Mouse (Mus musculus) heart, embryonic 13.5 days (tissue): ENCODE measurements around the gene Arcn1. TPM values are rescaled to one million over a fixed set of nuclear protein-coding genes. Genes with fewer than 3 reads are reported as not detected.

ENCODE experiments used
- ATAC-seq: fragments of 200-750 bp; cut with Nextera tagmentation; 2 replicates; pipeline ENCODE4 v1.8.0; 2017; ENCODE audit warnings: moderate TSS enrichment; ENCODE audit not compliant: insufficient number of reproducible peaks, low FRiP score, low TSS enrichment; ENCODE audit errors: extremely low read depth
- H3K27ac ChIP-seq: fragments of 300-500 bp; sonication (generic); replicated peaks from 2 replicates; pipeline ENCODE4 v1.5.1; 2015; ENCODE audit warnings: moderate library complexity, mild to moderate bottlenecking, inconsistent platforms
- H3K27me3 ChIP-seq: fragments of 300-500 bp; sonication (generic); replicated peaks from 2 replicates; pipeline ENCODE4 v1.6.1; 2015; ENCODE audit warnings: mild to moderate bottlenecking, inconsistent platforms
- H3K36me3 ChIP-seq: fragments of 300-500 bp; sonication (generic); 2 replicates; pipeline ENCODE4 v1.6.1; 2015; ENCODE audit warnings: mild to moderate bottlenecking, inconsistent platforms
- H3K4me1 ChIP-seq: fragments of 300-500 bp; sonication (generic); 2 replicates; pipeline ENCODE4 v1.6.1; 2015; ENCODE audit warnings: inconsistent platforms
- H3K4me2 ChIP-seq: fragments of 300-500 bp; sonication (generic); 2 replicates; pipeline ENCODE4 v1.6.1; 2015; ENCODE audit warnings: inconsistent platforms, mild to moderate bottlenecking, moderate library complexity
- H3K4me3 ChIP-seq: fragments of 300-500 bp; sonication (generic); 2 replicates; pipeline ENCODE4 v1.5.1; 2015; ENCODE audit warnings: moderate library complexity, mild to moderate bottlenecking, inconsistent platforms
- H3K9ac ChIP-seq: fragments of 300-500 bp; sonication (generic); 2 replicates; pipeline ENCODE4 v1.6.1; 2015; ENCODE audit warnings: inconsistent platforms, mild to moderate bottlenecking, moderate library complexity
- H3K9me3 ChIP-seq: fragments of 300-500 bp; sonication (generic); 2 replicates; pipeline ENCODE4 v1.6.1; 2016; ENCODE audit warnings: inconsistent platforms
- WGBS: fragments of 180-500 bp; shearing (Covaris S2); methylation state at CpG from one replicate; pipeline ENCODE4 v1.1.7; 2015; ENCODE audit warnings: mixed read lengths; 5-methylcytosine and 5-hydroxymethylcytosine counted together
- polyA plus RNA-seq: library from polyadenylated mRNA; unstranded; fragments of >200 nt; fragmentation: Nextera tagmentation; extraction: Ambion mirVana; gene quantifications from 2 replicates; pipeline ENCODE4 v1.2.1, GENCODE M21; 2015

Gene Arcn1
- polyA plus RNA-seq, 1 experiment from 2014 or later = 114 TPM

DNA sequence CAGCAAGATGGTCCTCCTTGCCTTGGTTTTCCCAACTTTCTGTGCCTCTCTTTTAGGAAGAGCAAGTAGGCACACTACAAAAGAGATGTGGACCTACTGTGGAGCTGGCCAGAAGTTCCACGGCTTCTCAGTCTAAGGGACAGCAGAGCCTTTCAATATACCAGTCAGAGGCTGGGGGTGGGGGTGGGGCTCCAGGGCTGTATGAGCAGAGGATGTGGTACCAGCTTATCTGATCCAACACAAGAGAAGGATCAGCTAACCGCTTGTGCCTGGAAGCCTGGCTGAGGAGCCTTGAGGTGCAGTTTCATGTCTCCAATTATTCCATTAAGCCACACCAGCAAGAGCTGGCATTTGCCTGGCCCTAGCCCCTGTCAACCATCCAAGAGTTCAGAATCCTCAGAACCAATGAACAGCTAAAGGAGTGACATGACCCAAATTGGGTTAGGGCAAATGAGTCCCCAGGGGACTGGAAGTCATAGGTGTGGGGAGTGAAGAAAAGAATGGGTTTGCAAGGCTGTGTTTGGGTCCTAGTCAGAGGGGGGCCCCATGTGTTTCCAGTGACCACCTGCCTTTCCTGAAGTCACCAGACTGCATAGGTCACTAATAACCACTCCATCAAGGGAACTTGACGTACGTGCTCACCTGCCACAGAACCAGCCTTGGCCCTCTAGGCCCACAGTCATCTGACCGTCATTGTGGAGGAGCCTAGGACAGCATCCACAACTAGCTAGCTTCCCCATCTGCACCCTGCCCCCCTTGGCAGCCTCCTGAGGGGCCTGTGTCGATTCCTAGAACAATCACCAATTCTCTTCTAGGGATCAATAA, 50.4 kb downstream of the Arcn1 start:
- Histone ChIP-seq H3K36me3 (peaks cover 59% of the 10 kb centered on the region), H3K4me3 (no peak overlapping the region), H3K9ac (no peak overlapping the region), H3K4me2 (no peak overlapping the region), H3K27me3 (no peaks in the 10 kb centered on the region), H3K9me3 (no peaks in the 10 kb centered on the region), H3K27ac (no peak overlapping the region), H3K4me1 (peaks cover 27% of the 10 kb centered on the region)
- WGBS = 72% methylated on average over 6 of the region's 6 CpGs
- no peak for ATAC-seq

DNA sequence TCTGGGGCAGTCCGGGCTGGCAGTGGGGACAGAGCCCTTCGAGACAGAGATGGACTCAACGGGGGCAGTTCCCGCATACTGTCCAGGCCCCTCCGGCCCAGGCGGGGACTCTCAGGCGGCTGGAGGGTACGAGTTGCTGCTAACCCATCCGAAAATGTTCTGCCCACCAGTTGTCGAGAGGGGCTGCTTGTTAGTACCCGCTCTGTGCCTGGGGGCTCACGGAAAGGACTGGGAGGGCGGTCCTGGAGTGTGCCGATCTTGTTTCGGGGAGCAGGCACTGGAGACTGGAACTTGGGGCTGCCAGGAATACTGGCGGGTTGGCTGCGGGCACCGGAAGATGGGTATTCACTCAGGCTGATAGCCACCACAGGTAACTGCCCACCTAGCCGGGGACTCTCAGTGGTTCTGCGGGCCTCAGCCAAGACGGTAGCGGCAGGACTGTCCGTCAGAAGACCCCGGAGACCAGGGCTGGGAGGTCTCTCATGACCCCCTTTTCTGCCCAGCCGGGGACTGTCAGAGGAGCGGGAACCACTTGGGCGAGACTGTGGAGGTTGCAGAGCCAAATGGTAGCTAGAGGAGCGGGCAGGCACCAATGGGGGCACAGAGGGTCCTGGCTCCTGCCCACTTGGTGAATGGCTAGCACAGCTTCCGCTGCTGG, 51.8 kb downstream of the Arcn1 start:
- H3K4me2 ChIP-seq = no peak overlapping the region
- no peak for ATAC-seq
- 88% methylated on average over 29 of the region's 29 CpGs for WGBS
- no peak overlapping the region for H3K27ac ChIP-seq
- H3K9me3 ChIP-seq = no peaks in the 10 kb centered on the region
- no peak overlapping the region for H3K9ac ChIP-seq
- H3K27me3 ChIP-seq = no peaks in the 10 kb centered on the region
- peaks cover 72% of the 10 kb centered on the region for H3K36me3 ChIP-seq
- no peak overlapping the region for H3K4me3 ChIP-seq
- peaks cover 17% of the 10 kb centered on the region for H3K4me1 ChIP-seq

DNA sequence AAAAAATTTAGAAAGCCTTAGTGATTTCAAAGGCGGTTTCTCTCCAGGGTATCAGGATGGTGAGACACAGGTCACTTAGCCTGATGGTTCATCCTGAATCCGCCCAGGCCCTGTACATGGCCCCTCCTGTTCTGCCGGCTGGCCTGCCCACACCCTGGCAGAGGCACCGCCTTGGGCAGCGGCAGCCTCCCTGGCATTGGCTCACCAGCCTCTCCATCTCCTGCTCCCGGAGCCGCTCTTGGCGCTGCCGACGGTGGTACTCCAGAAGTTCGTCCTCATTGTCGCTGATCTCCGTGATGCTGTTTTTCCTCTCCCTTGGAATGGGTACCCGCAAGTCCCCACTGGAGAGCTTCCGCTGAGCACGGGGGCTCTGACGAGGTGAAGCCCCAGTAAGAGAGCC, 52.5 kb downstream of the Arcn1 start:
- no peak overlapping the region for H3K4me3 ChIP-seq
- H3K4me1 ChIP-seq = peaks cover 10% of the 10 kb centered on the region
- no peak overlapping the region for H3K4me2 ChIP-seq
- ATAC-seq = no peak
- no peaks in the 10 kb centered on the region for H3K27me3 ChIP-seq
- no peak overlapping the region for H3K27ac ChIP-seq
- no peaks in the 10 kb centered on the region for H3K9me3 ChIP-seq
- H3K9ac ChIP-seq = no peak overlapping the region
- 81% methylated on average over 17 of the region's 17 CpGs for WGBS
- peaks cover 80% of the 10 kb centered on the region for H3K36me3 ChIP-seq

DNA sequence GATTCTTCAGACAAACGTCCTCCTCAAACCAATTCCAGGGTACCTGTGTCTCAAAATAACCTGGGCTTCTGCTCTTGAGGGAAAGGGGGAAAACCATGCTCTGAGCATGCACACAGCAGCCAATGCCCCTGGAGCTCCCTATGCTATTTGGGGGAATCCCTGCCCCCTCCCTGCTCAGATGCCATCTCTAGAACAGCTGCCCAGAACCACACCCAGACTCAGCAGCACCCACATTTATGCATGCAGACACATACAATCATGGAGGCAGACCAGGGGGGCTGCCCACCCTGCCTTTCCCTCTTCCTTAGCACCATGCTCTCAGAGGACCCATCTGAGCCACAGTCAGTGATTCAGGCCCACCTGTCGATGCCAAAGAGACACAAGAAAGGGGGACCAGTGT, 54.1 kb downstream of the Arcn1 start:
- WGBS = 55% methylated on average over 2 of the region's 2 CpGs
- no peak overlapping the region for H3K4me3 ChIP-seq
- no peaks in the 10 kb centered on the region for H3K27me3 ChIP-seq
- no peak overlapping the region for H3K9ac ChIP-seq
- H3K9me3 ChIP-seq = no peaks in the 10 kb centered on the region
- H3K4me1 ChIP-seq = peaks cover 14% of the 10 kb centered on the region
- H3K36me3 ChIP-seq = peaks cover 85% of the 10 kb centered on the region
- H3K4me2 ChIP-seq = no peak overlapping the region
- no peak overlapping the region for H3K27ac ChIP-seq
- ATAC-seq = no peak

DNA sequence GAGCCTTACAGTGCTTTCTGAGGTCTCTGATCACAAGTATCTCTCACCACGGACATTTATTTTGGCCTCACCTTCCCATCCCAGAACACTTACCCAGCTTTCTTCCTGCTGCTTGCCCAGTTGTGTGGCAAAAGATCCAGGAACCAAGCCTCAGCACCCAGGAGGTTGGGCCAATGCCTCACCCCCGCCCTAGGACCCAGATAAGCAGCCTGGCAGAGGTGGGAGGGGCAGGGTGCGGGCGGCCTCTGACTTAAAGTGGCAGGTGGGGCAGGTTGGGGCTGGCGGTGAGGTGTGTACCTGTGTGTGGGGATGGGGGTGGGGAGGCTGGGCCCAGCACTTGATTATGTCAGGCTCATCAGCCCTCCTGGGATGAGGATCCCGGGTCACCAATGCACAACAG, 54.6 kb downstream of the Arcn1 start:
- Histone ChIP-seq H3K27ac (no peak overlapping the region), H3K27me3 (no peaks in the 10 kb centered on the region), H3K36me3 (peaks cover 84% of the 10 kb centered on the region), H3K9ac (no peak overlapping the region), H3K4me3 (no peak overlapping the region), H3K9me3 (no peaks in the 10 kb centered on the region), H3K4me1 (peaks cover 17% of the 10 kb centered on the region), H3K4me2 (no peak overlapping the region)
- ATAC-seq = no peak
- WGBS = 69% methylated on average over 6 of the region's 6 CpGs

DNA sequence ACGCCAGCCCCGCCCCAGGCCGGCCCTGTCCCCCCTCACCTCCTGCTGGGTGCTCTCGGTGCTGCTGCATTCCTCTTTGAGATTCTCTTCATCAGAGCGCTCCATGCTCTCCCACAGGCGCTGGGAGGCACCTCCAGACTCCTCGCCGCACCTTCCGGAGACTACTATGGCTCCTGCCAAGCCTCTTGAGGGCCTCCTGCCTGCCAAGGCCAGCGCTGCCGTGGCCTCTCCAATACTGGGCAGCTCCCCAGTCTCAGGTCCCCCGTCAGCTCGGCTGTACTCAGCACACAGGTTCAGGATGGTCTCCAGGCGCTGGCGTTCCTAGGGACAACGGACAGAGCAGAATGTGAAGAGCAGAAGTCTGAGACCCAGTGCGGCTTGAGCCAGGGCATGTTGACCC, 56.0 kb downstream of the Arcn1 start:
- Histone ChIP-seq H3K4me2 (no peak overlapping the region), H3K4me1 (peaks cover 23% of the 10 kb centered on the region), H3K36me3 (peaks cover 82% of the 10 kb centered on the region), H3K27ac (no peak overlapping the region), H3K9ac (no peak overlapping the region), H3K4me3 (no peak overlapping the region), H3K27me3 (peaks cover 8% of the 10 kb centered on the region; the same call in 1 of the 2 replicates), H3K9me3 (no peaks in the 10 kb centered on the region)
- WGBS = 61% methylated on average over 17 of the region's 17 CpGs
- ATAC-seq = no peak

DNA sequence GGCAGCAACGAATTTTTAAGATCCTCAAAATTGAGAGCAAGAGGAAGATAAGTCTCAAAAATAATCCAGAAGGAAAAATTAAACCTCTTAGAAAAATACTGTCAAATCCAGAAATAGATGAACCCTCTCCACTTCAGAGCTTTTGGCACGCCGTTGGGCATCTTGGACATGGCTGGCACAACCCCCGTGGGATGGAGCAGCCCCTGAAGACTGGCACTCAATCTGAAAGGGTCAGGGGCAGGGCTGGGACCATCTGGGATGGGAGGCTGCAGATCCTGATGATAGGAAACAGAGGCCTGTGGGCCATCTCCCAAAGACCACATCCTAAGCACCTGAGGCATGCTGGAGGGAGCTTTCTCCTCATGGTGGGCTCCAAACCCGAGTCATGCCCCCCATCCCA, 57.4 kb downstream of the Arcn1 start:
- H3K9ac ChIP-seq = 0 out of 2 replicates have a peak overlapping the region, but pooled peaks have one; percentile 5
- no peak overlapping the region for H3K4me3 ChIP-seq
- WGBS = 69% methylated on average over 5 of the region's 5 CpGs
- H3K9me3 ChIP-seq = no peaks in the 10 kb centered on the region
- H3K27ac ChIP-seq = no peak overlapping the region
- no peak for ATAC-seq
- no peak overlapping the region for H3K4me2 ChIP-seq
- peaks cover 23% of the 10 kb centered on the region for H3K4me1 ChIP-seq
- peaks cover 82% of the 10 kb centered on the region for H3K36me3 ChIP-seq
- peaks cover 8% of the 10 kb centered on the region; the same call in 1 of the 2 replicates for H3K27me3 ChIP-seq

DNA sequence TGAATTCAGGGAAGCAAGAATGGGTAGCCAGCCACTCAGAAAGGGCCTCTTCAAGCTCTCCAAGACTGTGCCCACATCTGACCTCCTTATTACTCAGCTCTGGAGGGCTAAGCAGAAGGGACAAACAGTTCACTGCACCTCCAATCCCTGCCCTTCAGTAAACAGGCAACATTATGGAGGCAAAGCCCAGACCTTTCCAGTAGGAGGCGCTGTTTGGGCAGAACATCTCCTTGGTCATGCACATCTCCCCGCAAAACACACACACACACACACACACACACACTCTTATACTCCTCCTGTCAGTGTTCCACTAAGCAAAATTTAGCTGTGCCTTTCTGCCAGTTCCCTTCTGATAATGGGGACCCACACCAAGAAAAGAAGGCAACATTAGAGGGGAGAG, 58.0 kb downstream of the Arcn1 start:
- H3K4me2 ChIP-seq = no peak overlapping the region
- 44% methylated on average over 2 of the region's 2 CpGs for WGBS
- no peak overlapping the region for H3K4me3 ChIP-seq
- ATAC-seq = no peak
- no peak overlapping the region for H3K9ac ChIP-seq
- peaks cover 8% of the 10 kb centered on the region; the same call in 1 of the 2 replicates for H3K27me3 ChIP-seq
- peaks cover 82% of the 10 kb centered on the region for H3K36me3 ChIP-seq
- H3K9me3 ChIP-seq = no peaks in the 10 kb centered on the region
- peak overlapping the region; percentile 53; the same call in 1 of the 2 replicates for H3K27ac ChIP-seq
- peaks cover 23% of the 10 kb centered on the region for H3K4me1 ChIP-seq

DNA sequence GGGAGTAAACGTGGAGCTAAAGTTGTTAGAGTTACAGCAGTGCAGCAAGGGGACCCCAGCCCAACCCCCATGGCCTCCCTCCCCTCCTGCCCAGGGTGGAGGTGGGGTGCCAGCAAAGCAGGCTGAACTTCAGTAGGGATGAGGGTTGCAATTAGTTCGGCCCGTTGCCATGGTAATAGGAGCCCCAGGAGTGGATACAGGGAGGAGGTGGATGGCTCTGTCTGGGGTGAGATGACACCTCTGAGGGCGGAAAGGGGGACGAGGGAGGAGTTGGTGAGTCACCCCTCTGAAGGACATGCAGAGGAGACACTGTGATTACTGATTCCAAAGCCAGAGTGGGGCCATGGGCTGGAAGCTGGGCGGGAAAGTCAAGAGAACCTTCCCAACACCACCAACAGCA, 58.7 kb downstream of the Arcn1 start:
- peaks cover 82% of the 10 kb centered on the region for H3K36me3 ChIP-seq
- ATAC-seq = no peak
- H3K4me3 ChIP-seq = peak overlapping the region; percentile 56
- H3K4me2 ChIP-seq = peak overlapping the region; percentile 80
- 23% methylated on average over 6 of the region's 6 CpGs for WGBS
- no peaks in the 10 kb centered on the region for H3K9me3 ChIP-seq
- H3K27me3 ChIP-seq = peaks cover 8% of the 10 kb centered on the region; the same call in 1 of the 2 replicates
- H3K9ac ChIP-seq = peak overlapping the region; percentile 80
- peaks cover 23% of the 10 kb centered on the region for H3K4me1 ChIP-seq
- peak overlapping the region; percentile 73 for H3K27ac ChIP-seq

DNA sequence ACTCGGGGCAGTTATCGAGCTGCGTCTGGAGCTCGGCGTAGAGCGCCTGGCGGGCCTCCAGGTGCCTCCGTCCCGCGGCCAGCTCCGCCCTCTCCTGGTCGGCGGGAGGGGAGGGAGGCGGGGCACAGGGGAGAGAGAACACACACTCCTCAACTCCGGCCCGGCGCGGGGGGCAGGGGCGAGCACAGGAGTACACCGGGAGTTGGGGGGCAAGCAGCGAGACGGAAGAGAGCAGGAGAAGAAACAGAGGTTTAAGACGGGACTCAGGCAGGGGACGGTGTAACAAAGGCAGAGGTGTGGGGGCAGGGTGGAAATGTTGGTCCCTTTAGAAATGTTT, 59.2 kb downstream of the Arcn1 start:
- peaks cover 8% of the 10 kb centered on the region; the same call in 1 of the 2 replicates for H3K27me3 ChIP-seq
- H3K27ac ChIP-seq = peak overlapping the region; percentile 73
- no peaks in the 10 kb centered on the region for H3K9me3 ChIP-seq
- H3K36me3 ChIP-seq = peaks cover 82% of the 10 kb centered on the region
- peak overlapping the region; percentile 56 for H3K4me3 ChIP-seq
- H3K4me2 ChIP-seq = peak overlapping the region; percentile 80
- peak overlapping the region; percentile 80 for H3K9ac ChIP-seq
- 7% methylated on average over 16 of the region's 24 CpGs for WGBS
- H3K4me1 ChIP-seq = peaks cover 23% of the 10 kb centered on the region
- ATAC-seq = peak; percentile 64; the same call in 1 of the 2 replicates

DNA sequence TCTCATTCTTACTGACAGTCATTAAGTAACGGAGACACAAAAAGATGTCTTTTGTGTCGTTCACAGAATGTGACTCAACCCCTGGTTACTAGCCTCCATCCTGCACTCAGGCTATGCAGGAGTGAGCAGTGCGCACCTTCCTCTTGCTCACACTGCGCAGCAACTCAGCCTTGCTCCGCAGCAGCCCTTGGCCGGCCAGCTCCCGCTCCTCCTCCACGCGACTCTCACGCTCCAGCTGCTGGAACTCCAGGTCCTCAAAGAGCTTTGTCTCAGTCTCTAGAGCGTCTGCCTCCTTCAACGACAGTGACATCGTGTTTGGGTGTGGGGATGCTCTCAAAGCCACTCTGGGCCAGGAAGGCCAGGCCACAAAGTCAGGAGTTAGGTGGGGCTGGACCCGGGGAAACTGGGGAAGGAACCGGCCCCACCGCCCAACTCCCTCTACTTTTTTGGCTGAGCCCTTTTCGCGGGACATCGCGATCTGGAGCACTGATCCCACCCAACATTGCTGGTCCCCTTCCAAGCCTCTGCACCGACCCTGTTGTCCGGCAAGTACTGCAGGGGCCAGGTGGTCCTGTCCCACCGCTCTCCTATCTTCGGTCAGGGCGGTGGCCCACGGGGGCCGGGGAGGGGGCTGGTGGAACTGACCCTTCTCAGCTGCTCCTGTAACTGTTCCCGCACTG, 59.8 kb downstream of the Arcn1 start:
- H3K27ac ChIP-seq = 0 out of 2 replicates have a peak overlapping the region, but pooled peaks have one; percentile 46
- no peaks in the 10 kb centered on the region for H3K9me3 ChIP-seq
- peak overlapping the region; percentile 56 for H3K4me3 ChIP-seq
- peak overlapping the region; percentile 80 for H3K4me2 ChIP-seq
- peaks cover 23% of the 10 kb centered on the region for H3K4me1 ChIP-seq
- no peak for ATAC-seq
- H3K27me3 ChIP-seq = peaks cover 8% of the 10 kb centered on the region; the same call in 1 of the 2 replicates
- H3K9ac ChIP-seq = peak overlapping the region; percentile 80
- H3K36me3 ChIP-seq = peaks cover 80% of the 10 kb centered on the region
- WGBS = 26% methylated on average over 28 of the region's 28 CpGs
